Mouse (Mus musculus) CH12.LX (cell line): ENCODE results near the gene Plxdc1. TPM values are rescaled to one million over a fixed set of nuclear protein-coding genes. Genes with fewer than 3 reads are reported as not detected.

Source experiments
- DNase-seq: peaks from one replicate; pipeline ENCODE4 v3.0.0-alpha.2; 2013; ENCODE audit errors: extremely low read depth
- H3K27ac ChIP-seq: 2 replicates; pipeline ENCODE4 v1.5.1; 2012; ENCODE audit warnings: low read depth, mild to moderate bottlenecking, control low read depth, moderate library complexity; ENCODE audit not compliant: insufficient read depth
- H3K27me3 ChIP-seq: replicated peaks from 2 replicates; pipeline ENCODE3; 2012; ENCODE audit warnings: inconsistent platforms
- H3K36me3 ChIP-seq, 2 experiments: replicated peaks in 1 of 2; 2 replicates each; pipeline versions ENCODE3 to v1.6.1; 2012; ENCODE audit warnings: inconsistent platforms in 1 of 2, low read length in 1 of 2, mild to moderate bottlenecking in 1 of 2, mixed read lengths in 1 of 2, moderate library complexity in 1 of 2; ENCODE audit not compliant: control insufficient read depth in 1 of 2, insufficient read depth in 1 of 2
- H3K4me1 ChIP-seq, 2 experiments: 2 replicates each; pipeline ENCODE4 v1.6.1; 2012; ENCODE audit warnings: inconsistent platforms in 1 of 2, moderate library complexity in 1 of 2; ENCODE audit not compliant: insufficient read depth in 2 of 2, control insufficient read depth in 1 of 2
- H3K4me2 ChIP-seq: 2 replicates; pipeline ENCODE4 v1.6.1; 2012; ENCODE audit warnings: low read depth, mild to moderate bottlenecking, control low read depth; ENCODE audit not compliant: poor library complexity, insufficient read depth, severe bottlenecking
- H3K4me3 ChIP-seq, 3 experiments: fragments of 150-350 bp in 1 of 3; sonication (generic) in 1 of 3; replicated peaks in 1 of 3; 2 replicates each; pipeline versions ENCODE3 to v1.5.1; 2011 to 2012; ENCODE audit warnings: low read depth in 2 of 3, low read length in 2 of 3, mild to moderate bottlenecking in 2 of 3, moderate library complexity in 2 of 3, control low read depth in 1 of 3, improper control_type of control experiment in 1 of 3, inconsistent platforms in 1 of 3, mixed read lengths in 1 of 3; ENCODE audit not compliant: poor library complexity in 1 of 3
- H3K79me2 ChIP-seq: replicated peaks from 2 replicates; pipeline ENCODE4 v1.6.1; 2012; ENCODE audit warnings: mild to moderate bottlenecking, moderate library complexity; ENCODE audit not compliant: control insufficient read depth, poor library complexity, insufficient read depth, severe bottlenecking; ENCODE audit errors: extremely low read depth
- H3K9ac ChIP-seq: 2 replicates; pipeline ENCODE4 v1.6.1; 2012; ENCODE audit warnings: low read depth, mild to moderate bottlenecking, control low read depth, moderate library complexity; ENCODE audit not compliant: insufficient read depth
- H3K9me3 ChIP-seq: replicated peaks from 2 replicates; pipeline ENCODE3; 2012; ENCODE audit warnings: low read length, inconsistent platforms, mixed read lengths
- CHD1 ChIP-seq: IDR thresholded peaks from 2 replicates; pipeline ENCODE4 v1.6.1; 2012; ENCODE audit warnings: low read depth, low read length, improper control_type of control experiment, inconsistent platforms
- CTCF ChIP-seq, 2 experiments: IDR thresholded peaks in 1 of 2; conservative IDR thresholded peaks in 1 of 2; 2 replicates each; pipeline ENCODE4 v1.5.1; 2011 to 2012; ENCODE audit warnings: low read depth in 2 of 2, low read length in 2 of 2, improper control_type of control experiment in 1 of 2, inconsistent platforms in 1 of 2, mild to moderate bottlenecking in 1 of 2, moderate library complexity in 1 of 2
- ELF1 ChIP-seq: IDR thresholded peaks from 2 replicates; pipeline ENCODE4 v1.6.1; 2014; ENCODE audit warnings: low read depth, mild to moderate bottlenecking, inconsistent platforms, low read length, improper control_type of control experiment
- EP300 ChIP-seq: IDR thresholded peaks from 2 replicates; pipeline ENCODE4 v1.6.1; 2011; ENCODE audit warnings: low read length, improper control_type of control experiment
- HCFC1 ChIP-seq: IDR thresholded peaks from 2 replicates; pipeline ENCODE4 v1.6.1; 2012; ENCODE audit warnings: low read depth, mild to moderate bottlenecking, inconsistent platforms, low read length, improper control_type of control experiment
- JUN ChIP-seq: IDR thresholded peaks from 2 replicates; pipeline ENCODE4 v1.6.1; 2011; ENCODE audit warnings: low read depth, mild to moderate bottlenecking, low read length, improper control_type of control experiment, moderate library complexity; ENCODE audit not compliant: insufficient read depth
- KAT2A ChIP-seq: IDR thresholded peaks from 2 replicates; pipeline ENCODE4 v1.6.1; 2012; ENCODE audit warnings: low read length, improper control_type of control experiment, inconsistent platforms; ENCODE audit not compliant: insufficient replicate concordance
- MAZ ChIP-seq: IDR thresholded peaks from 2 replicates; pipeline ENCODE4 v1.6.1; 2012; ENCODE audit warnings: low read depth, mild to moderate bottlenecking, inconsistent platforms, low read length, improper control_type of control experiment, moderate library complexity
- MEF2A ChIP-seq: IDR thresholded peaks from 2 replicates; pipeline ENCODE4 v1.6.1; 2014; ENCODE audit warnings: low read depth, mild to moderate bottlenecking, inconsistent platforms, low read length, improper control_type of control experiment, borderline replicate concordance
- MYC ChIP-seq: IDR thresholded peaks from 2 replicates; pipeline ENCODE4 v1.6.1; 2011; ENCODE audit warnings: low read depth, mild to moderate bottlenecking, improper control_type of control experiment, low read length
- NELFE ChIP-seq: IDR thresholded peaks from 2 replicates; pipeline ENCODE4 v1.6.1; 2011; ENCODE audit warnings: low read depth, low read length, improper control_type of control experiment
- NRF1 ChIP-seq: IDR thresholded peaks from 2 replicates; pipeline ENCODE4 v1.6.1; 2014; ENCODE audit warnings: low read depth, mild to moderate bottlenecking, inconsistent platforms, low read length, improper control_type of control experiment, moderate library complexity
- PAX5 ChIP-seq: IDR thresholded peaks from 2 replicates; pipeline ENCODE4 v1.6.1; 2012; ENCODE audit warnings: low read length, inconsistent platforms, mixed read lengths
- POLR2A ChIP-seq: IDR thresholded peaks from 2 replicates; pipeline ENCODE4 v1.6.1; 2011; ENCODE audit warnings: low read depth, mild to moderate bottlenecking, improper control_type of control experiment, low read length
- POLR2AphosphoS2 ChIP-seq: IDR thresholded peaks from 2 replicates; pipeline ENCODE4 v1.6.1; 2011; ENCODE audit warnings: low read depth, low read length, improper control_type of control experiment
- RAD21 ChIP-seq: IDR thresholded peaks from 2 replicates; pipeline ENCODE4 v1.6.1; 2011; ENCODE audit warnings: low read depth, mild to moderate bottlenecking, low read length, improper control_type of control experiment, moderate library complexity
- SMC3 ChIP-seq: IDR thresholded peaks from 2 replicates; pipeline ENCODE4 v1.6.1; 2011; ENCODE audit warnings: low read depth, low read length, improper control_type of control experiment
- TCF12 ChIP-seq: IDR thresholded peaks from 2 replicates; pipeline ENCODE4 v1.6.1; 2014; ENCODE audit warnings: low read depth, mild to moderate bottlenecking, inconsistent platforms, low read length, improper control_type of control experiment
- USF1 ChIP-seq: IDR thresholded peaks from 2 replicates; pipeline ENCODE4 v1.6.1; 2014; ENCODE audit warnings: low read depth, mild to moderate bottlenecking, inconsistent platforms, low read length, improper control_type of control experiment
- ZC3H11A ChIP-seq: IDR thresholded peaks from 2 replicates; pipeline ENCODE4 v1.6.1; 2012; ENCODE audit warnings: low read depth, mild to moderate bottlenecking, inconsistent platforms, low read length, improper control_type of control experiment
- ZKSCAN1 ChIP-seq: IDR thresholded peaks from 2 replicates; pipeline ENCODE4 v1.6.1; 2012; ENCODE audit warnings: low read depth, inconsistent platforms, low read length, improper control_type of control experiment, borderline replicate concordance
- ZMIZ1 ChIP-seq: IDR thresholded peaks from 2 replicates; pipeline ENCODE4 v1.6.1; 2012; ENCODE audit warnings: low read depth, mild to moderate bottlenecking, inconsistent platforms, low read length, improper control_type of control experiment
- dilution Hi-C: fragments of 300-500 bp; cut with MboI; formaldehyde crosslinking; loops from 2 replicates; pipeline ENCODE4 v1.14.3; 2020; ENCODE audit warnings: low sequenced_read_pairs; ENCODE audit not compliant: extremely low pct_unique_long_range_greater_than_20kb, extremely low pct_ligation_motif_present
- in situ Hi-C: fragments of 300-500 bp; cut with MboI; formaldehyde crosslinking; loops from 3 replicates; pipeline ENCODE4 v1.14.3; 2019; ENCODE audit warnings: low sequenced_read_pairs, low pct_ligation_motif_present, low pct_unique_long_range_greater_than_20kb, mixed read lengths
- polyA plus RNA-seq: library from polyadenylated mRNA; unstranded; fragments of >175 nt; gene quantifications from 2 replicates; pipeline ENCODE4 v1.2.1, GENCODE M21; 2012; ENCODE audit warnings: low read depth; ENCODE audit not compliant: insufficient read length
- total RNA-seq, 2 experiments: library from RNA; depleted of rRNA; stranded (reverse); fragments of 300-350 nt in 1 of 2; fragments of >200 nt in 1 of 2; gene quantifications; 2 replicates each; pipeline ENCODE4 v1.2.3; 2012 to 2014

Gene Plxdc1
- total and polyA plus RNA-seq, 3 experiments = 0.04 TPM; not detected in 2

- no peak overlapping the region for H3K4me3 ChIP-seq
- no peaks in the 10 kb centered on the region for H3K79me2 ChIP-seq
- H3K27me3 ChIP-seq = peaks cover 14% of the 10 kb centered on the region
- in situ Hi-C loops = loop anchor here (5.0 kb wide), 1 partner anchor 37 kb away; no protein-coding TSS in a partner anchor
- no peaks in the 10 kb centered on the region for H3K36me3 ChIP-seq
- DNase-seq = no peak
- H3K4me2 ChIP-seq = no peak overlapping the region
- peaks cover 3% of the 10 kb centered on the region for H3K9me3 ChIP-seq
- no peak overlapping the region for H3K27ac ChIP-seq
- H3K4me1 ChIP-seq = peaks cover 12 to 24% of the 10 kb centered on the region in 2 experiments
- dilution Hi-C loops = no loop called here
- TF ChIP-seq MEF2A = no peak
- TF ChIP-seq JUN = no peak
- no peak for TF ChIP-seq KAT2A
- H3K9ac ChIP-seq = no peak overlapping the region
These were observed 12.1 kb downstream of the Plxdc1 start for GRCm38 (mm10) chr11:97974141-97974540.

- Histone ChIP-seq H3K27ac (no peak overlapping the region), H3K9me3 (peaks cover 3% of the 10 kb centered on the region), H3K27me3 (peaks cover 19% of the 10 kb centered on the region), H3K79me2 (no peaks in the 10 kb centered on the region), H3K4me3 (no peak overlapping the region), H3K36me3 (no peaks in the 10 kb centered on the region), H3K9ac (no peak overlapping the region), H3K4me1 (peaks cover 0 to 7% of the 10 kb centered on the region in 2 experiments; a peak in 2 of 4 replicates), H3K4me2 (no peak overlapping the region)
- dilution Hi-C loops (no loop called here), in situ Hi-C loops (loop anchor here (5.0 kb wide), 1 partner anchor 35 kb away; no protein-coding TSS in a partner anchor)
- TF ChIP-seq RAD21 = peak; percentile 25; the same call in 1 of the 2 replicates
- no peak for TF ChIP-seq POLR2A
- TF ChIP-seq CTCF (conservative IDR thresholded peaks at IDR 0.05 in 1 of 2, IDR thresholded peaks at IDR 0.05 in 1 of 2; ENCODE audit: low read depth in 2 of 2, low read length in 2 of 2) = peak in 1 of 2 experiments; percentile 54; a peak in 2 of 4 replicates
- TF ChIP-seq SMC3 = peak; percentile 53
- DNase-seq = no peak
These were observed 13.8 kb downstream of the Plxdc1 start for GRCm38 (mm10) chr11:97972434-97972833.

GRCm38 (mm10) chr11:97971232-97971631 lies 15.0 kb downstream of the Plxdc1 start:
- Histone ChIP-seq H3K4me2 (no peak overlapping the region), H3K27me3 (peaks cover 28% of the 10 kb centered on the region), H3K4me3 (no peak overlapping the region), H3K9me3 (peaks cover 3% of the 10 kb centered on the region), H3K79me2 (no peaks in the 10 kb centered on the region), H3K4me1 (peaks cover 0 to 3% of the 10 kb centered on the region in 2 experiments; a peak in 1 of 4 replicates), H3K36me3 (no peaks in the 10 kb centered on the region), H3K9ac (no peak overlapping the region), H3K27ac (no peak overlapping the region)
- in situ Hi-C loops = loop anchor here (5.0 kb wide), 1 partner anchor 34 kb away; no protein-coding TSS in a partner anchor
- TF ChIP-seq EP300 (no peak), POLR2A (no peak), TCF12 (no peak), NRF1 (no peak), ELF1 (no peak), ZKSCAN1 (no peak), NELFE (no peak), HCFC1 (no peak), ZC3H11A (no peak), USF1 (no peak), CHD1 (no peak), MYC (no peak), PAX5 (no peak), MEF2A (no peak), MAZ (no peak), ZMIZ1 (no peak), POLR2AphosphoS2 (no peak)
- no peak for DNase-seq
- dilution Hi-C loops = no loop called here
